Mouse (Mus musculus) C2C12 (cell line): ENCODE measurements around the gene Sema4d. TPM values are rescaled to one million over a fixed set of nuclear protein-coding genes. Genes with fewer than 3 reads are reported as not detected.
A peak's percentile ranks its signal among the peaks of the same experiment; 100 is the strongest.

ENCODE experiments used
- H3K27me3 ChIP-seq: one replicate; pipeline ENCODE4 v1.6.1; 2011; ENCODE audit not compliant: control insufficient read depth, insufficient read depth, insufficient read length
- H3K36me3 ChIP-seq: one replicate; pipeline ENCODE4 v1.6.1; 2011; ENCODE audit not compliant: control insufficient read depth, insufficient read depth
- H3K4me3 ChIP-seq: one replicate; pipeline ENCODE4 v1.5.1; 2011; ENCODE audit warnings: mild to moderate bottlenecking, control low read depth; ENCODE audit not compliant: poor library complexity, insufficient read depth, severe bottlenecking
- H3K79me2 ChIP-seq: one replicate; pipeline ENCODE4 v1.6.1; 2011; ENCODE audit not compliant: control insufficient read depth, insufficient read depth
- H3K79me3 ChIP-seq: one replicate; pipeline ENCODE4 v1.6.1; 2011; ENCODE audit warnings: low read depth, control low read depth
- H3ac ChIP-seq: one replicate; pipeline ENCODE3; 2011; ENCODE audit warnings: low read depth; ENCODE audit not compliant: control insufficient read depth, insufficient read length
- CEBPB ChIP-seq: IDR thresholded peaks from one replicate; pipeline ENCODE4 v1.6.1; 2011; ENCODE audit warnings: low read depth, mild to moderate bottlenecking, control low read depth, moderate library complexity
- CTCF ChIP-seq: IDR thresholded peaks from one replicate; pipeline ENCODE4 v1.5.1; 2011; ENCODE audit not compliant: control insufficient read depth, insufficient read depth, insufficient read length
- FOSL1 ChIP-seq: IDR thresholded peaks from one replicate; pipeline ENCODE4 v1.8.0; 2011; ENCODE audit warnings: mild to moderate bottlenecking, low read length; ENCODE audit not compliant: poor library complexity, insufficient read depth, severe bottlenecking
- MAX ChIP-seq: IDR thresholded peaks from one replicate; pipeline ENCODE4 v1.6.1; 2011; ENCODE audit warnings: mild to moderate bottlenecking, control low read depth
- MYOD1 ChIP-seq: IDR thresholded peaks from one replicate; pipeline ENCODE4 v1.6.1; 2011; ENCODE audit warnings: low read depth; ENCODE audit not compliant: control insufficient read depth, insufficient read length
- MYOG ChIP-seq: IDR thresholded peaks from one replicate; pipeline ENCODE4 v1.6.1; 2011; ENCODE audit not compliant: control insufficient read depth, insufficient read length; ENCODE audit errors: extremely low read depth
- USF1 ChIP-seq: IDR thresholded peaks from one replicate; pipeline ENCODE4 v1.6.1; 2011; ENCODE audit warnings: low read depth, mild to moderate bottlenecking, control low read depth, moderate library complexity
- polyA plus RNA-seq: library from polyadenylated mRNA; unstranded; fragments of >200 nt; fragmentation: generic; extraction: Trizol; gene quantifications from one replicate; pipeline ENCODE4 v1.2.1, GENCODE M21; 2012; ENCODE audit warnings: missing spikeins

Gene Sema4d
- polyA plus RNA-seq, 1 experiment: 0.20 TPM

- Histone ChIP-seq H3K4me3 (no peak overlapping the region), H3K79me3 (peaks cover 28% of the 10 kb centered on the region), H3ac (no peak overlapping the region), H3K36me3 (peaks cover 78% of the 10 kb centered on the region), H3K27me3 (no peaks in the 10 kb centered on the region), H3K79me2 (peaks cover 50% of the 10 kb centered on the region)
- TF ChIP-seq MAX (no peak), MYOG (no peak), FOSL1 (no peak)
Observed at GRCm38 (mm10) chr13:51653961-51654360, 139.6 kb downstream of the Sema4d start.

GRCm38 (mm10) chr13:51653159-51653558 is 140.4 kb downstream of the Sema4d start:
- no peak for TF ChIP-seq USF1
- no peak for TF ChIP-seq CTCF
- no peak for TF ChIP-seq CEBPB
- TF ChIP-seq MYOG: no peak
- no peak for TF ChIP-seq FOSL1
- no peak for TF ChIP-seq MAX
- TF ChIP-seq MYOD1: no peak
- Histone ChIP-seq H3K4me3 (no peak overlapping the region), H3K27me3 (no peaks in the 10 kb centered on the region), H3ac (no peak overlapping the region), H3K79me3 (peaks cover 36% of the 10 kb centered on the region), H3K79me2 (peaks cover 58% of the 10 kb centered on the region), H3K36me3 (peaks cover 70% of the 10 kb centered on the region)

- peak within 1 kb of the TSS; percentile 94 for H3ac ChIP-seq
- peak within 1 kb of the TSS; percentile 47 for H3K4me3 ChIP-seq
- peaks cover 74% of the 10 kb centered on the region for H3K79me2 ChIP-seq
- TF ChIP-seq FOSL1 (no peak), CTCF (peak; percentile 89), MAX (peak; percentile 94)
- H3K79me3 ChIP-seq: peaks cover 53% of the 10 kb centered on the region
- peaks cover 57% of the 10 kb centered on the region for H3K36me3 ChIP-seq
- no peaks in the 10 kb centered on the region for H3K27me3 ChIP-seq
Observed at GRCm38 (mm10) chr13:51651408-51652064, 142.0 kb downstream of the Sema4d start, which contains the start of gene Secisbp2. Gene Secisbp2 (plus strand): TSS chr13:51651697.

- Histone ChIP-seq H3ac (no peak overlapping the region), H3K79me2 (peaks cover 89% of the 10 kb centered on the region), H3K4me3 (no peak overlapping the region), H3K36me3 (peaks cover 48% of the 10 kb centered on the region), H3K79me3 (peaks cover 63% of the 10 kb centered on the region), H3K27me3 (no peaks in the 10 kb centered on the region)
- TF ChIP-seq FOSL1: no peak
- TF ChIP-seq USF1: no peak
- no peak for TF ChIP-seq CTCF
- no peak for TF ChIP-seq MYOD1
Observed at GRCm38 (mm10) chr13:51649740-51650139, 143.8 kb downstream of the Sema4d start.

DNA sequence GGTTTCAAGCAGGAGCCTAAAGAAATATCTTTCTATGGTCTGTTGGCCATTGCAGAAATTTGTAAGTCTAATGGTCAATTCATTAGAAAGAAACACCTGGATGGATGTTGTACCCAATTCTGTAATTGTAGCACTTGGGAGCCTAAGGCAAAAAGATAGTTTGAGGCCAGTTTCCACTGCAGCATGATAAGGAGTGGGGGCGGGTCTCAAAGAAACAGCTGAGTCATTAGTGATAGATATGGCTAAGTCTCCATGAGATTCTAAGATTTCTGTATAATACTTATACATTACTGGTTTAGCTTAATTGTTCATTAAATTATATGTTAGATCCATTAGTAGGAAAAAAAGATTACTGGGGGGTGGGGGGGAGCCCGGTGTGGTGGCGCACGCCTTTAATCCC is 145.3 kb downstream of the Sema4d start:
- Histone ChIP-seq H3K27me3 (no peaks in the 10 kb centered on the region), H3K79me2 (peaks cover 75% of the 10 kb centered on the region), H3K36me3 (peaks cover 36% of the 10 kb centered on the region), H3K4me3 (no peak overlapping the region), H3ac (no peak overlapping the region), H3K79me3 (peaks cover 56% of the 10 kb centered on the region)
- TF ChIP-seq CEBPB: no peak

GRCm38 (mm10) chr13:51647770-51648169 is 145.8 kb downstream of the Sema4d start:
- no peak overlapping the region for H3ac ChIP-seq
- TF ChIP-seq MAX: no peak
- no peak for TF ChIP-seq CTCF
- no peak for TF ChIP-seq MYOD1
- no peak for TF ChIP-seq MYOG
- no peak for TF ChIP-seq CEBPB
- no peak for TF ChIP-seq USF1
- TF ChIP-seq FOSL1: no peak
- no peaks in the 10 kb centered on the region for H3K27me3 ChIP-seq
- H3K79me2 ChIP-seq: peaks cover 70% of the 10 kb centered on the region
- H3K79me3 ChIP-seq: peaks cover 52% of the 10 kb centered on the region
- H3K4me3 ChIP-seq: no peak overlapping the region
- peaks cover 31% of the 10 kb centered on the region for H3K36me3 ChIP-seq
